8 mouse cellular contexts compared by ENCODE assay signal in the genomic region with DNA sequence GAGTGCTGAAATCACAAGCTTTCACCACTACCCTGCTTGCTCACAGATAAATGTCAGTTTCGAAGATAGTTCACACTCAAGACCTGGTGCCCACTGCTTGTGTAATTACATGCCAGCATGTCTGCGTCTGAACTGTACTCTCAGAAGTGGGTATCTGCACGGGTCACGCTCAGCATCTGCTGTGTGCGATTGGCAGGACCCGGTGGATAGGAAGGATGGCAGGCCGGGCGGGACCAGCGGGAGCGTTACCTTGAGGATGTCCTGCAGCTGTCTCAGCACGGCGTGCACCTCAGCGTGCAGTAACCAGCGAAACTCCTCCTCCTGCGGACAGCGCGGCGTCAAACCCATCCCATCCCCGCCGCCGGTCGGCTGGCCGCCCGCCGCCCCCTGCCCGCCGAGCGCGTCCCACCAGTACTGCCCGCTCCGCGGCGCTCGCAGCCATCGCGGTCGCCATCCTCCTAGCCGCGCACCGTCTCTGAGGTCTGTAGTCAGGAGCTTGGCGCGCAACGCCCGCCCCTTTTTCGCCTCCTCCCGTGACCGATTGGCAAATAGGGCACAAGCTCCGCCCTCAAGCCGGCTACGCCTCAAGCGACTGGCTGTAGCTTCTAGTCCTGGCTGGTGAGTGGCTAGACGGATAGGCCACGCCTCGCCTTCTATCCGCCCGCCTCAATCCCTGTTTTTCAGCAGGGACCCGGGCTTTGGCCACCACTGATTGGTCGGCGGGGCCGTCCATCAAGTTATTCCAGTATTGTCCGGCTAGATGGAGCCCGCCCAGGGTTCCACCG. TPM values are rescaled to one million over a fixed set of nuclear protein-coding genes. Genes with fewer than 3 reads are reported as not detected.
A peak's percentile ranks its signal among the peaks of the same experiment; 100 is the strongest.
DNase-seq lines count a peak whose midpoint lies in the region; ATAC-seq and TF ChIP-seq lines count a peak whose summit lies in the region.

Gene Rogdi, minus strand, starts transcription at position 500 of the 785 bp plus-strand sequence.

- peak within 1 kb of the TSS; percentile 70 for H3K9ac ChIP-seq in hindbrain, postnatal 0 days (replicated peaks; ENCODE audit: low read length)

- WGBS in hindbrain, postnatal 0 days = 1% methylated on average over 59 of the region's 63 CpGs

- H3K4me3 ChIP-seq in gastrocnemius, adult 2 months = peak within 1 kb of the TSS; percentile 95
- H3K4me3 ChIP-seq in hindbrain, postnatal 0 days (ENCODE audit: low read length) = peak within 1 kb of the TSS; percentile 71
- H3K4me3 ChIP-seq in left cerebral cortex, adult 2 months = peak within 1 kb of the TSS; percentile 89

- no peaks in the 10 kb centered on the region for H3K4me1 ChIP-seq in hindbrain, postnatal 0 days (ENCODE audit: insufficient read depth, low read length)

- intact Hi-C loops in gastrocnemius, adult 2 months (cut with DNase I) = loop anchor here (5.0 kb wide), 1 partner anchor 46 kb away; no protein-coding TSS in a partner anchor
- intact Hi-C loops in left cerebral cortex, adult 2 months (cut with DNase I) = loop anchor here (2.0 kb wide), 2 partner anchors 34 to 48 kb away; partner anchors contain the start of gene Anks3

- peak; percentile 20; the same call in 1 of the 2 replicates for TF ChIP-seq CTCF in gastrocnemius, adult 2 months (IDR thresholded peaks at IDR 0.05)
- TF ChIP-seq CTCF in hindbrain, postnatal 0 days (IDR thresholded peaks at IDR 0.05; ENCODE audit: low read depth) = peak; percentile 20
- peak; percentile 7; the same call in 1 of the 2 replicates for TF ChIP-seq CTCF in left cerebral cortex, adult 2 months (IDR thresholded peaks at IDR 0.05)

- H3K36me3 ChIP-seq in hindbrain, postnatal 0 days (ENCODE audit: insufficient read depth, low read length) = peaks cover 34% of the 10 kb centered on the region

- peak; percentile 87 for ATAC-seq in common myeloid progenitor, adult 5-6 weeks (replicated peaks; ENCODE audit: low read depth, poor library complexity, severe bottlenecking)
- peak; percentile 99 for ATAC-seq in hindbrain, postnatal 0 days
- ATAC-seq in megakaryocyte, adult 5-6 weeks (ENCODE audit: poor library complexity, severe bottlenecking) = peak; percentile 91

- DNase-seq in ZHBTc4 (ENCODE audit: low read depth, low spot score) = peak; percentile 100
- DNase-seq in gastrocnemius, adult 2 months = peak; percentile 99
- DNase-seq in hindbrain, postnatal 0 days (ENCODE audit: low spot score) = peak; percentile 100
- peak; percentile 96 to 98 for DNase-seq in left cerebral cortex, adult 2 months (ENCODE audit: extremely low spot score in 1 of 2, low spot score in 2 of 2)
- DNase-seq in right cerebral cortex, adult 2 months (ENCODE audit: low spot score in 2 of 2) = peak; percentile 99
- DNase-seq in urinary bladder, postnatal 14 days (ENCODE audit: low spot score) = peak; percentile 99

- H3K27me3 ChIP-seq in hindbrain, postnatal 0 days (ENCODE audit: insufficient read depth, low read length) = no peaks in the 10 kb centered on the region

- peak within 1 kb of the TSS; percentile 71 for H3K4me2 ChIP-seq in hindbrain, postnatal 0 days (ENCODE audit: low read depth, low read length)

- peak within 1 kb of the TSS; percentile 80 for H3K27ac ChIP-seq in gastrocnemius, adult 2 months
- H3K27ac ChIP-seq in hindbrain, postnatal 0 days = peak within 1 kb of the TSS; percentile 84
- H3K27ac ChIP-seq in left cerebral cortex, adult 2 months = peak within 1 kb of the TSS; percentile 89

- no peaks in the 10 kb centered on the region for H3K9me3 ChIP-seq in hindbrain, postnatal 0 days (ENCODE audit: low read length)

RNA-seq across cellular contexts. Expression of gene Rogdi, which starts in this region (rescaled TPM):
- total RNA-seq in common myeloid progenitor, adult 5-6 weeks (2017) = 6.7 and 10.7 TPM in 2 replicates
- total RNA-seq in gastrocnemius, adult 2 months (2021) = 1 to 10 TPM; 5.2 to 7.4 TPM
- 105 and 126 TPM in 2 replicates for total RNA-seq in hindbrain, postnatal 0 days (2014; rRNA removed)
- polyA plus RNA-seq in hindbrain, postnatal 0 days (2015; fragmentation: Nextera tagmentation; extraction: Ambion mirVana) = 142 and 148 TPM in 2 replicates
- total RNA-seq in left cerebral cortex, adult 2 months (2021) = 100 to 1,000 TPM; 209 to 213 TPM
- 75.8 and 80.5 TPM in 2 replicates for total RNA-seq in megakaryocyte, adult 5-6 weeks (2015)
- total RNA-seq in megakaryocyte, adult 5-6 weeks (2017) = 28.1 and 38.9 TPM in 2 replicates

Comparison
In these comparisons a context has a peak if more than half of its experiments do, and no peak if none do; other contexts are left out.
1. Peak in every context shown above with its lines: DNase-seq, ATAC-seq, H3K4me3 ChIP-seq and H3K27ac ChIP-seq.